Mouse (Mus musculus): ENCODE data around the gene Prr13. TPM values are rescaled to one million over a fixed set of nuclear protein-coding genes. Genes with fewer than 3 reads are reported as not detected.
A peak's percentile ranks its signal among the peaks of the same experiment; 100 is the strongest.

Prr13 gene
- polyA plus RNA-seq, 1 experiment: 18.5 TPM

DNA sequence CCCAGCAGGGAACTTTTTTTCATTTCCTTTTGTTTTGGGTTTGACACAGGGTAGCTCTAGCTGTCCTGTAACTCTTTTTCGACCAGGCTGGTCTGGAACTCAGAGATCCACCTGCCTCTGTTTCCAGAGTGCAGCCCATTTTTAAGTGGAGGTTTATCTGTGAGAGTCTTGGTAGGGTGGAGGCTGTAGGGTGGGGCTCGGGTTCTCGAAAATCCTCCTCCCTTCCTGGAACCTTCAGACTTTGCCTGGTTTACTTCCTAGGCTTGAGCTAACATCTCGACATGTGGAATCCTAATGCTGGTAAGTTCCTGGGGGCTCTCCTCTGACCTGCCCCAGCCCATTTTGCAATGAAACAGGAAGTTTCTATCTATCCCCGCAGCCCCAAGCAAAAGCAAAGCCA is 1.0 kb downstream of the Prr13 start:
- Histone ChIP-seq H3K27ac (ENCODE audit: control insufficient read depth, insufficient read depth, low read depth, low read length) (no peak overlapping the region), H3K4me3 (ENCODE audit: control insufficient read depth, low read depth, low read length) (peak overlapping the region; percentile 28), H3K36me3 (ENCODE audit: control insufficient read depth, insufficient read depth, low read length) (no peaks in the 10 kb centered on the region), H3K27me3 (ENCODE audit: control insufficient read depth, insufficient read depth, low read length) (no peaks in the 10 kb centered on the region), H3K4me1 (ENCODE audit: control insufficient read depth, insufficient read depth, low read length) (peaks cover 10% of the 10 kb centered on the region)
- TF ChIP-seq POLR2A (IDR thresholded peaks at IDR 0.05; ENCODE audit: control insufficient read depth, low read depth, low read length) (no peak), CTCF (IDR thresholded peaks at IDR 0.05; ENCODE audit: control insufficient read depth, insufficient read depth, insufficient replicate concordance, low read depth, low read length) (no peak)

DNA sequence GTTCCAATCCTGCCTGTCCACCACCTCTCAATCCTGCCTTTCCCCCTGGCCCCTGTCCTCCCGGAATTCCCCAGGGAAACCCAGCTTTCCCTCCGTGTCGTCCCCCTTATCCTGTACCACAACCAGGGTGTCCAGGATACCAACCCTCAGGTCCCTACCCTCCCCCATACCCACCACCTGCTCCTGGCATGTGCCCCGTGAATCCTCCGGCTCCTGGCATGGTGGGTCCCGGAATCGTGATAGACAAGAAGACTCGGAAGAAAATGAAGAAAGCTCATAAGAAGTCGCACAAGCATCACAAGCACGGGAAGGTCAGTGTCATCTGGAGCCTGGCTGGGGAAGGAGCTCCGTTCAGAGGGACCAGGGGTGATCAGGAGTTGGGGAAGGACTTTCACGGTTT is 1.6 kb downstream of the Prr13 start:
- no peaks in the 10 kb centered on the region for H3K36me3 ChIP-seq (ENCODE audit: control insufficient read depth, insufficient read depth, low read length)
- TF ChIP-seq CTCF (IDR thresholded peaks at IDR 0.05; ENCODE audit: control insufficient read depth, insufficient read depth, insufficient replicate concordance, low read depth, low read length): no peak
- H3K27ac ChIP-seq (ENCODE audit: control insufficient read depth, insufficient read depth, low read depth, low read length): no peak overlapping the region
- peak overlapping the region; percentile 31 for H3K4me3 ChIP-seq (ENCODE audit: control insufficient read depth, low read depth, low read length)
- peaks cover 10% of the 10 kb centered on the region for H3K4me1 ChIP-seq (ENCODE audit: control insufficient read depth, insufficient read depth, low read length)
- H3K27me3 ChIP-seq (ENCODE audit: control insufficient read depth, insufficient read depth, low read length): no peaks in the 10 kb centered on the region

DNA sequence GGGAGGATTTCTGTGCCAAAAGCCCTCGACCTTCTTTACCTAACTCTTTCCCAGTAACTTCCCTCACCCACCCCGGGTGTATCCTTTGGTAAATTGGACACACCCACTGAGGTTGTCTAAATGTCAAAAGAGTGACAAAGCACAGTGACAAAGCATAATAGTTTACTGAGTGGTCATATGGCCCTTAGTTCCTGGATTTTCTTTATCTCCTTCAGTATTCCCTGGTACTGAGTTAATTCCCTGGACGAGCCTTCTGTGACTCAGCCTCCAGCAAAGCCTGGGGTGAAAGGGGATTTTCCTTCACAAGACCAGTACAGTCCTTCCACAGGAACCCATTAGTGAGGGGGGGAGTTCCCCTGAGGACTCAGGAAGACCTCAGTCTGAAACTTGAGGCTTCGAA is 2.1 kb downstream of the Prr13 start:
- TF ChIP-seq CTCF (IDR thresholded peaks at IDR 0.05; ENCODE audit: control insufficient read depth, insufficient read depth, insufficient replicate concordance, low read depth, low read length): no peak
- Histone ChIP-seq H3K27me3 (ENCODE audit: control insufficient read depth, insufficient read depth, low read length) (no peaks in the 10 kb centered on the region), H3K4me3 (ENCODE audit: control insufficient read depth, low read depth, low read length) (peak overlapping the region; percentile 31; the same call in 1 of the 2 replicates), H3K27ac (ENCODE audit: control insufficient read depth, insufficient read depth, low read depth, low read length) (no peak overlapping the region), H3K36me3 (ENCODE audit: control insufficient read depth, insufficient read depth, low read length) (no peaks in the 10 kb centered on the region), H3K4me1 (ENCODE audit: control insufficient read depth, insufficient read depth, low read length) (peaks cover 7% of the 10 kb centered on the region)

DNA sequence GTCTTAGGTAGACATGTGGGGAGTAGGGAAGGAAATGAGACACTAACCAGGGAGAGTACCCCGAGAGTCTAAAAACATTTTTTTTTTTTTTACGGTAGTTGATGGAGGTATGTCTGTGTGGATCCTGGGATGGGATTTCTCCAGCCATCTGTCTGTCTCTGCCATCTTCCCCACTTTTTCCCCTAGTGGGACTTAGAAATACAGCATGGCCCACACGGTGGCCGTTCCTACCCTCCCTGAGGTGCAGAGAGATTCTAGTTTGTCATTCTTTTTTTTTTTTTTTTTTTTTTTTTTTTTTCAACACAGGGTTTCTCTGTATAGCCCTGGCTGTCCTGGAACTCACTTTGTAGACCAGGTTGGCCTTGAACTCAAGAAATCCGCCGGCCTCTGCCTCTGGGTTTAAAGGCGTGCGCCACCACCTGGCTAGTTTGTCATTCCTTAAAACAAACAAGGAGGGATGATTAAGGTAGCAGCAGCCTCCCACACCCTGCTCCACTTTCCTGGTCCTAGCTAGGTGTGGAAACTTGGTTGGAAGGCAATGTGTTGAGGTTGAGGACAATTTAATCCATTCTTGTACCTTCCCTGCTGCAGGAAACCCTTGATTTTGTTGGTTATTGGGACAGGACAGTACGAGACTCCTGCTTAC is 2.7 kb downstream of the Prr13 start:
- peaks cover 5% of the 10 kb centered on the region for H3K4me1 ChIP-seq (ENCODE audit: control insufficient read depth, insufficient read depth, low read length)
- no peak overlapping the region for H3K27ac ChIP-seq (ENCODE audit: control insufficient read depth, insufficient read depth, low read depth, low read length)
- H3K27me3 ChIP-seq (ENCODE audit: control insufficient read depth, insufficient read depth, low read length): no peaks in the 10 kb centered on the region
- no peaks in the 10 kb centered on the region for H3K36me3 ChIP-seq (ENCODE audit: control insufficient read depth, insufficient read depth, low read length)
- no peak overlapping the region for H3K4me3 ChIP-seq (ENCODE audit: control insufficient read depth, low read depth, low read length)
- no peak for TF ChIP-seq CTCF (IDR thresholded peaks at IDR 0.05; ENCODE audit: control insufficient read depth, insufficient read depth, insufficient replicate concordance, low read depth, low read length)
- TF ChIP-seq POLR2A (IDR thresholded peaks at IDR 0.05; ENCODE audit: control insufficient read depth, low read depth, low read length): no peak

DNA sequence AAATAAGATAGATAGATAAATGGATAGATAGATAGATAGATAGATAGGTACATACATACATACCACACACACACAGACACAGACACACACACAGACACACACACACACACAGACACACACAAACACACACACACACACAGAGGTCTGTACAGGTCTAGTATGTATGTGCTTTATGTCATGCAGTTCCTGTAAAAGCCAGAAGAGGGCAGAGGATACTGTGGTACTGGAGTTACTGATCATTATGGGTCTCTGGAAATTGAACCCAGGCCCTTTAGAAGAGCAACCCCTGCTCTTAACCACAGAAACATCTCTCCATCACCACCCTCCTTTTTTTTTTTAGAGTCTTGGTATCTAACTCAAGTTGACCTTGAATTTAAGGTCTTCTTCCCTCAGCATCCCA is 4.8 kb downstream of the Prr13 start:
- H3K27ac ChIP-seq (ENCODE audit: control insufficient read depth, insufficient read depth, low read depth, low read length): no peak overlapping the region
- TF ChIP-seq POLR2A (IDR thresholded peaks at IDR 0.05; ENCODE audit: control insufficient read depth, low read depth, low read length) (no peak), CTCF (IDR thresholded peaks at IDR 0.05; ENCODE audit: control insufficient read depth, insufficient read depth, insufficient replicate concordance, low read depth, low read length) (no peak)
- no peaks in the 10 kb centered on the region for H3K27me3 ChIP-seq (ENCODE audit: control insufficient read depth, insufficient read depth, low read length)
- H3K4me1 ChIP-seq (ENCODE audit: control insufficient read depth, insufficient read depth, low read length): peaks cover 5% of the 10 kb centered on the region
- H3K36me3 ChIP-seq (ENCODE audit: control insufficient read depth, insufficient read depth, low read length): no peaks in the 10 kb centered on the region
- H3K4me3 ChIP-seq (ENCODE audit: control insufficient read depth, low read depth, low read length): no peak overlapping the region

DNA sequence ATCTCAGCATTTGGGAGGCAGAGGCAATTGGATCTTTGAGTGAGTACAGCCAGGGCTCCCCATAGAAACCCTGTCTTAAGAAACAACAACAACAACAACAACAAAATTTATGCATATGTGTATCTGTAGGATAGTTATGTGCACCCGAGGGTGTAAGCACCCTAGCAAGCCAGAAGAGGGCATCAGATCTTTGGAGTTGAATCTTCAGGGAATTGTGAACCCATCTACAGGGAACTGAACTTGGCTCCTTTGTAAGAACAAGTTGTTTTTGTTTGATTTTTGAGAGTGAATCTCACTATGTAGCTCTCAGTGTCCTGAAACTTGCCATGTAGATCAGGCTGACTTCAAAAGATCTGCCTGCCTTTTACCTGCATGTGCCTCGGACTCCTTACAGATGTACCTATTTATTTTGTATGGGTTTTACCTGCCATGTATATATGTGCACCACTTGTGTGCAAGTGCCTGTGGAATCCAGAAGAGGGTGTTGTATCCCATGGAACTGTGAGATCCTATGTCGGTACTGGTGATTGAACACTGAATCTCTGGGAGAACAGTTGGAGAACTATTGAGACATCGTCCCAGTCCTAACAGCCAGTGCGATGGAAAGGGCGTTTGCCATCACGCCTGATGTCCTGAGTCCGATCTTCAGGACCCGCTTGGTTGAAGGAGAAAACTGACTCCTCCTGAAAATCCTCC is 10.0 kb downstream of the Prr13 start:
- no peaks in the 10 kb centered on the region for H3K27me3 ChIP-seq (ENCODE audit: control insufficient read depth, insufficient read depth, low read length)
- TF ChIP-seq POLR2A (IDR thresholded peaks at IDR 0.05; ENCODE audit: control insufficient read depth, low read depth, low read length) (no peak), CTCF (IDR thresholded peaks at IDR 0.05; ENCODE audit: control insufficient read depth, insufficient read depth, insufficient replicate concordance, low read depth, low read length) (no peak)
- peaks cover 2% of the 10 kb centered on the region; the same call in 1 of the 2 replicates for H3K36me3 ChIP-seq (ENCODE audit: control insufficient read depth, insufficient read depth, low read length)
- no peak overlapping the region for H3K4me3 ChIP-seq (ENCODE audit: control insufficient read depth, low read depth, low read length)
- H3K4me1 ChIP-seq (ENCODE audit: control insufficient read depth, insufficient read depth, low read length): no peaks in the 10 kb centered on the region
- no peak overlapping the region for H3K27ac ChIP-seq (ENCODE audit: control insufficient read depth, insufficient read depth, low read depth, low read length)

DNA sequence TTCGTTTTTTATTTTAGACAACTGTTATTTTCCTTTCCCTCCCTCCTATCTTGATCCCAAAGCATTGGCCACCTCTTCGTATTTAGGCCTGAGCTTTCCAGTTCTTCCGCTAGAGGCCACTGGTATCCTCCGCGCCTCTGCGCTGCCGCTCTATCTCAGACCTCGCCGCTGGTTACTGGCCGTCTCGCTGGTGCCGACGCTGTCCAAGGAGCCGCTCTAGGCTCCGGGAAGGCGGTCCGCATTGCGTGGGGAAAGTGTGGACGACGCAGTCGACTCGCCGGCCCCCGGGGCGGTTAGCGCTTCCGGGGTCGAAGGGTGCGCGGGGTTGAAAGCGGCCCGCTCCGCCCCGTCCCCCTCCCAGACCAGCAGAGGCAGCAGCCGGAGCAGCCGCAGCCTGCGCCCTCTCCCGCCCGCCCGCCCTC is 11.4 kb downstream of the Prr13 start, which contains the start of gene Pcbp2:
Gene Pcbp2 (plus strand): TSS at position 357 of the 422 bp plus-strand sequence.
- peaks cover 2% of the 10 kb centered on the region; the same call in 1 of the 2 replicates for H3K36me3 ChIP-seq (ENCODE audit: control insufficient read depth, insufficient read depth, low read length)
- H3K4me1 ChIP-seq (ENCODE audit: control insufficient read depth, insufficient read depth, low read length): no peaks in the 10 kb centered on the region
- TF ChIP-seq CTCF (IDR thresholded peaks at IDR 0.05; ENCODE audit: control insufficient read depth, insufficient read depth, insufficient replicate concordance, low read depth, low read length) (peak; percentile 92), POLR2A (IDR thresholded peaks at IDR 0.05; ENCODE audit: control insufficient read depth, low read depth, low read length) (peak; percentile 33; the same call in 1 of the 2 replicates)
- peak within 1 kb of the TSS; percentile 97 for H3K27ac ChIP-seq (ENCODE audit: control insufficient read depth, insufficient read depth, low read depth, low read length)
- H3K4me3 ChIP-seq (ENCODE audit: control insufficient read depth, low read depth, low read length): peak within 1 kb of the TSS; percentile 97
- H3K27me3 ChIP-seq (ENCODE audit: control insufficient read depth, insufficient read depth, low read length): no peaks in the 10 kb centered on the region

Measured in testis, adult 2 months (tissue).